Mouse (Mus musculus): ENCODE data around the gene Rbm47. TPM values are rescaled to one million over a fixed set of nuclear protein-coding genes. Genes with fewer than 3 reads are reported as not detected.

The Rbm47 gene
- polyA plus RNA-seq, 1 experiment from 2014 or later: 79.1 TPM

- WGBS: 40% methylated on average over 4 of the region's 4 CpGs
- no peaks in the 10 kb centered on the region for H3K36me3 ChIP-seq (ENCODE audit: control insufficient read depth, insufficient read depth, low read length)
- H3K27ac ChIP-seq (ENCODE audit: low read length): peak overlapping the region; percentile 44; the same call in 1 of the 2 replicates
- ATAC-seq (ENCODE audit: insufficient read depth, low FRiP score): no peak
- no peak overlapping the region for H3K9ac ChIP-seq (ENCODE audit: low read length)
- no peaks in the 10 kb centered on the region for H3K27me3 ChIP-seq (ENCODE audit: control insufficient read depth, insufficient read depth, low read length)
- no peak overlapping the region for H3K4me3 ChIP-seq (replicated peaks; ENCODE audit: low read length)
- no peaks in the 10 kb centered on the region for H3K9me3 ChIP-seq (replicated peaks; ENCODE audit: control insufficient read depth, low read length)
- no peak overlapping the region for H3K4me2 ChIP-seq (ENCODE audit: low read depth, low read length)
- peaks cover 15% of the 10 kb centered on the region for H3K4me1 ChIP-seq (ENCODE audit: control insufficient read depth, insufficient read depth, low read length)
Observed at GRCm38 (mm10) chr5:66089600-66089999, 83.3 kb downstream of the Rbm47 start.

DNA sequence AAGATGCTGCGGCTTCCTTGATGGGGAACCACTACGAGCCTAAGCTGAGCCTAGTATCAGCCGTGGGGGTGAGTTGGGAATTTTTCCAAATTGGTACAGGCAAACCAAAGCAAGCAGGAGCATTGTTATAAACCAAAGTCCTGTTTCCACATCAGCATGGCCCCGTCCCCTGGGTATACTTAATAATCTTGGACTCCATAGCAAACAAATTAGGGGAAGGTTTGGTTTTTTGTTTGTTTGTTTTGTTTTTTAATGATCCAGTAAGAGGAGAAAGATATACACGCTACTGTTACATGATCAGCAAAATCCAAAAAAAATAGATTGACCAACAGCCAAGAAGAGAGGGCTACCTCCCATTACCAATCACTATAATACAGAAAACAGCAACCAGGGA lies 84.0 kb downstream of the Rbm47 start:
- no peak for ATAC-seq (ENCODE audit: insufficient read depth, low FRiP score)
- Histone ChIP-seq H3K4me3 (replicated peaks; ENCODE audit: low read length) (no peak overlapping the region), H3K9ac (ENCODE audit: low read length) (no peak overlapping the region), H3K36me3 (ENCODE audit: control insufficient read depth, insufficient read depth, low read length) (no peaks in the 10 kb centered on the region), H3K27ac (ENCODE audit: low read length) (no peak overlapping the region), H3K9me3 (replicated peaks; ENCODE audit: control insufficient read depth, low read length) (no peaks in the 10 kb centered on the region), H3K27me3 (ENCODE audit: control insufficient read depth, insufficient read depth, low read length) (no peaks in the 10 kb centered on the region), H3K4me1 (ENCODE audit: control insufficient read depth, insufficient read depth, low read length) (peaks cover 15% of the 10 kb centered on the region), H3K4me2 (ENCODE audit: low read depth, low read length) (no peak overlapping the region)
- WGBS: 80% methylated on average over 5 of the region's 5 CpGs

DNA sequence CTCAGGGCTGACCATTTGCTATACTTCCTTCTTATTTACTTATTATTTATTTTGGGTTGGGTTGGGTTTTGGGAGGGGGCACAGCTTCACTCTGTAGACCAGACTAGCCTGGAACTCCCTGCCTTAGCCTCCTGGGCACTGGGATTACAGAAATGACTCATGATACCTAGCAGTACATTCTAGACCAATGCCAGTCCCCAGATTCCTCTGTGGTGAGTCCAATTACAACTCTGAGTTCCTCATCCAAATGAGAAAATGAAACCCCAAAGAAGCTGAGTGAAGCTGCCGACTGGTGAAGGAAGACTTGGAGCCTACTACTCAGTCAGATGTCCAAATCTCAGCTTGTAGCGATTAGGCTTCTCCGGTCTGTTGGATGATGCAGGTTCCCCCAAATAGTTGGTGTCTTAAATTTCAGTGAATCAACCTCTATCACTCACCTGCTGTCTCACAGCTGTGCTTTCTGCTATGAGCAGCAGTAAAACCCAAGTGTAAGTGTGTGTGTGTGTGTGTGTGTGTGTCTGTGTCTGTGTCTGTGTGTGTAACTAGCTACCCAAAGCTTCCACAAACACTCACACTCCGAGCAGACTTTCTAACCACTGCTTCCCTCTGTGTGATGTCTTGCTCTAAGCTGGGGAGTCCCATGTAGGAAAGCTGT lies 84.5 kb downstream of the Rbm47 start:
- no peak overlapping the region for H3K4me3 ChIP-seq (replicated peaks; ENCODE audit: low read length)
- WGBS: 83% methylated on average over 4 of the region's 4 CpGs
- peaks cover 15% of the 10 kb centered on the region for H3K4me1 ChIP-seq (ENCODE audit: control insufficient read depth, insufficient read depth, low read length)
- H3K9me3 ChIP-seq (replicated peaks; ENCODE audit: control insufficient read depth, low read length): no peaks in the 10 kb centered on the region
- no peak overlapping the region for H3K9ac ChIP-seq (ENCODE audit: low read length)
- no peaks in the 10 kb centered on the region for H3K36me3 ChIP-seq (ENCODE audit: control insufficient read depth, insufficient read depth, low read length)
- no peak for ATAC-seq (ENCODE audit: insufficient read depth, low FRiP score)
- H3K4me2 ChIP-seq (ENCODE audit: low read depth, low read length): no peak overlapping the region
- no peaks in the 10 kb centered on the region for H3K27me3 ChIP-seq (ENCODE audit: control insufficient read depth, insufficient read depth, low read length)
- no peak overlapping the region for H3K27ac ChIP-seq (ENCODE audit: low read length)

DNA sequence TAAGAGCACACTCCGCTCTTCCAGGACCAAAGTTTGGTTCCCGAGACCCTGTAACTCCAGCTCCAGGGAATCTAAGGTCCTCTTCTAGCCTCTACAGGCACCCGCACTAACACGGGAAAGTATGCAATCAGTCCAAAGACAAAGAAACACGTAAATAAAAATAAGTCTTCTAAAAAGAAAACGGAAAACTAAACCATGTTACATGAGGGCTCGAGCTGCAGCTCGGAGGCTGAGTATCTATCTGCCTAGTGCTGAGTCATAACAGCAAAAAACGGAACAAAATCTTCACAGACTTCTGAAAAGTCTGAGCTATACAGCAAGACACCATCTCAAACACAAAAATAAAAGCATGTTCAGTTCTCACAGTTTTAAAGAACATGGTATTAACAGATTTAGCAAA lies 86.0 kb downstream of the Rbm47 start:
- H3K4me1 ChIP-seq (ENCODE audit: control insufficient read depth, insufficient read depth, low read length): peaks cover 17% of the 10 kb centered on the region
- H3K4me2 ChIP-seq (ENCODE audit: low read depth, low read length): no peak overlapping the region
- H3K27ac ChIP-seq (ENCODE audit: low read length): no peak overlapping the region
- no peaks in the 10 kb centered on the region for H3K9me3 ChIP-seq (replicated peaks; ENCODE audit: control insufficient read depth, low read length)
- no peak overlapping the region for H3K9ac ChIP-seq (ENCODE audit: low read length)
- no peaks in the 10 kb centered on the region for H3K36me3 ChIP-seq (ENCODE audit: control insufficient read depth, insufficient read depth, low read length)
- WGBS: 82% methylated on average over 9 of the region's 9 CpGs
- H3K27me3 ChIP-seq (ENCODE audit: control insufficient read depth, insufficient read depth, low read length): no peaks in the 10 kb centered on the region
- no peak overlapping the region for H3K4me3 ChIP-seq (replicated peaks; ENCODE audit: low read length)
- ATAC-seq (ENCODE audit: insufficient read depth, low FRiP score): no peak

GRCm38 (mm10) chr5:66086304-66086703 lies 86.6 kb downstream of the Rbm47 start:
- peaks cover 17% of the 10 kb centered on the region for H3K4me1 ChIP-seq (ENCODE audit: control insufficient read depth, insufficient read depth, low read length)
- 92% methylated on average over 1 of the region's 1 CpGs for WGBS

GRCm38 (mm10) chr5:66085478-66085877 lies 87.4 kb downstream of the Rbm47 start:
- Histone ChIP-seq H3K4me2 (ENCODE audit: low read depth, low read length) (no peak overlapping the region), H3K9me3 (replicated peaks; ENCODE audit: control insufficient read depth, low read length) (no peaks in the 10 kb centered on the region), H3K9ac (ENCODE audit: low read length) (no peak overlapping the region), H3K4me1 (ENCODE audit: control insufficient read depth, insufficient read depth, low read length) (peaks cover 17% of the 10 kb centered on the region), H3K4me3 (replicated peaks; ENCODE audit: low read length) (no peak overlapping the region), H3K27ac (ENCODE audit: low read length) (no peak overlapping the region), H3K36me3 (ENCODE audit: control insufficient read depth, insufficient read depth, low read length) (no peaks in the 10 kb centered on the region), H3K27me3 (ENCODE audit: control insufficient read depth, insufficient read depth, low read length) (no peaks in the 10 kb centered on the region)
- WGBS: 31% methylated on average over 4 of the region's 4 CpGs
- no peak for ATAC-seq (ENCODE audit: insufficient read depth, low FRiP score)

More at GRCm38 (mm10) chr5:66086304-66086703, 86.6 kb downstream of the Rbm47 start:
- ATAC-seq (ENCODE audit: insufficient read depth, low FRiP score): no peak
- Histone ChIP-seq H3K4me3 (replicated peaks; ENCODE audit: low read length) (no peak overlapping the region), H3K4me2 (ENCODE audit: low read depth, low read length) (no peak overlapping the region), H3K9ac (ENCODE audit: low read length) (no peak overlapping the region), H3K36me3 (ENCODE audit: control insufficient read depth, insufficient read depth, low read length) (no peaks in the 10 kb centered on the region), H3K9me3 (replicated peaks; ENCODE audit: control insufficient read depth, low read length) (no peaks in the 10 kb centered on the region), H3K27me3 (ENCODE audit: control insufficient read depth, insufficient read depth, low read length) (no peaks in the 10 kb centered on the region), H3K27ac (ENCODE audit: low read length) (no peak overlapping the region)

DNA sequence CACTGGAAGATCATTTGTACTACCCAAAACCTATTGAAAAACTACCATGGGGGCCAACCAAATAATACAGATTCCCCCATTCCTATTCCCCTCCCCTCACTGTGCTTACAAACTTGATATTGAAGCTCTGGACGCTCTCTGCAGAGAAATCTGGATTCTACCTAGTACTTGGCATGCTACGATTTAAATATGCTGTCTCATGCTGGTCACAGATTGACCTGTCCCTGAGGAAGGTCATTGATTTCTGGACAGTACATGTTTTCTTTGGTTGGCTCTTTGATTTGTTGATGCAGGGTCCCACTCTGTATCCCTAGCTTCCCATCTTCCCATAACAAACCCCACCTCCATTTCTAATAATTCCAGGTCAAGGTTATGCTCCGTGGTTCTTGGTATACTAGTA lies 88.4 kb downstream of the Rbm47 start:
- Histone ChIP-seq H3K36me3 (ENCODE audit: control insufficient read depth, insufficient read depth, low read length) (no peaks in the 10 kb centered on the region), H3K9ac (ENCODE audit: low read length) (no peak overlapping the region), H3K9me3 (replicated peaks; ENCODE audit: control insufficient read depth, low read length) (no peaks in the 10 kb centered on the region), H3K27ac (ENCODE audit: low read length) (no peak overlapping the region), H3K4me3 (replicated peaks; ENCODE audit: low read length) (no peak overlapping the region), H3K4me1 (ENCODE audit: control insufficient read depth, insufficient read depth, low read length) (peaks cover 10% of the 10 kb centered on the region), H3K27me3 (ENCODE audit: control insufficient read depth, insufficient read depth, low read length) (no peaks in the 10 kb centered on the region), H3K4me2 (ENCODE audit: low read depth, low read length) (no peak overlapping the region)
- WGBS: 79% methylated on average over 3 of the region's 3 CpGs
- ATAC-seq (ENCODE audit: insufficient read depth, low FRiP score): no peak

- Histone ChIP-seq H3K4me2 (ENCODE audit: low read depth, low read length) (no peak overlapping the region), H3K27me3 (ENCODE audit: control insufficient read depth, insufficient read depth, low read length) (no peaks in the 10 kb centered on the region), H3K4me1 (ENCODE audit: control insufficient read depth, insufficient read depth, low read length) (peaks cover 10% of the 10 kb centered on the region), H3K9ac (ENCODE audit: low read length) (no peak overlapping the region), H3K27ac (ENCODE audit: low read length) (peak overlapping the region; percentile 2; the same call in 1 of the 2 replicates), H3K36me3 (ENCODE audit: control insufficient read depth, insufficient read depth, low read length) (no peaks in the 10 kb centered on the region), H3K4me3 (replicated peaks; ENCODE audit: low read length) (no peak overlapping the region), H3K9me3 (replicated peaks; ENCODE audit: control insufficient read depth, low read length) (no peaks in the 10 kb centered on the region)
- WGBS: 43% methylated on average over 7 of the region's 7 CpGs
- no peak for ATAC-seq (ENCODE audit: insufficient read depth, low FRiP score)
Observed at GRCm38 (mm10) chr5:66083350-66083749, 89.6 kb downstream of the Rbm47 start.

- peaks cover 17% of the 10 kb centered on the region for H3K4me1 ChIP-seq (ENCODE audit: control insufficient read depth, insufficient read depth, low read length)
- H3K4me2 ChIP-seq (ENCODE audit: low read depth, low read length): peak overlapping the region; percentile 49
- WGBS: 60% methylated on average over 11 of the region's 11 CpGs
- peak; percentile 75; the same call in 1 of the 2 replicates for ATAC-seq (ENCODE audit: insufficient read depth, low FRiP score)
- H3K36me3 ChIP-seq (ENCODE audit: control insufficient read depth, insufficient read depth, low read length): no peaks in the 10 kb centered on the region
- H3K9ac ChIP-seq (ENCODE audit: low read length): no peak overlapping the region
- H3K9me3 ChIP-seq (replicated peaks; ENCODE audit: control insufficient read depth, low read length): no peaks in the 10 kb centered on the region
- H3K27ac ChIP-seq (ENCODE audit: low read length): peak overlapping the region; percentile 98
- no peaks in the 10 kb centered on the region for H3K27me3 ChIP-seq (ENCODE audit: control insufficient read depth, insufficient read depth, low read length)
- H3K4me3 ChIP-seq (replicated peaks; ENCODE audit: low read length): peak overlapping the region; percentile 51; the same call in 1 of the 2 replicates
Observed at GRCm38 (mm10) chr5:66082229-66082572, 90.7 kb downstream of the Rbm47 start.
